Mouse (Mus musculus) limb, embryonic 11.5 days (tissue): ENCODE data around the gene Cadps2. TPM values are rescaled to one million over a fixed set of nuclear protein-coding genes. Genes with fewer than 3 reads are reported as not detected.

Experiments
- ATAC-seq: fragments of 200-750 bp; cut with Nextera tagmentation; 2 replicates; pipeline ENCODE4 v1.8.0; 2017; ENCODE audit warnings: low read depth; ENCODE audit not compliant: insufficient number of reproducible peaks, low FRiP score, low TSS enrichment
- DNase-seq: peaks from one replicate; pipeline ENCODE4 v3.0.0-alpha.2; 2015; ENCODE audit warnings: low spot score
- H3K27ac ChIP-seq: fragments of 300-500 bp; sonication (generic); replicated peaks from 2 replicates; pipeline ENCODE4 v1.5.1; 2014; ENCODE audit warnings: low read depth, mild to moderate bottlenecking, low read length
- H3K27me3 ChIP-seq: fragments of 300-500 bp; sonication (generic); 2 replicates; pipeline ENCODE4 v1.6.1; 2014; ENCODE audit warnings: mild to moderate bottlenecking, low read length, mixed read lengths; ENCODE audit not compliant: control insufficient read depth, insufficient read depth
- H3K36me3 ChIP-seq: fragments of 300-500 bp; sonication (generic); 2 replicates; pipeline ENCODE4 v1.6.1; 2014; ENCODE audit warnings: mild to moderate bottlenecking, low read length, moderate library complexity, mixed read lengths; ENCODE audit not compliant: control insufficient read depth, insufficient read depth
- H3K4me1 ChIP-seq: fragments of 300-500 bp; sonication (generic); 2 replicates; pipeline ENCODE4 v1.6.1; 2014; ENCODE audit warnings: low read length, mixed read lengths; ENCODE audit not compliant: control insufficient read depth, insufficient read depth
- H3K4me2 ChIP-seq: fragments of 300-500 bp; sonication (generic); 2 replicates; pipeline ENCODE4 v1.6.1; 2014; ENCODE audit warnings: low read depth, mild to moderate bottlenecking, moderate library complexity; ENCODE audit not compliant: severe bottlenecking
- H3K4me3 ChIP-seq: fragments of 300-500 bp; sonication (generic); 2 replicates; pipeline ENCODE4 v1.5.1; 2014; ENCODE audit warnings: low read depth, low read length
- H3K9ac ChIP-seq: fragments of 300-500 bp; sonication (generic); 2 replicates; pipeline ENCODE4 v1.6.1; 2014; ENCODE audit warnings: mild to moderate bottlenecking, low read length
- H3K9me3 ChIP-seq: fragments of 300-500 bp; sonication (generic); 2 replicates; pipeline ENCODE4 v1.6.1; 2016; ENCODE audit warnings: low read length; ENCODE audit not compliant: control insufficient read depth
- WGBS: fragments of 180-500 bp; shearing (Covaris S2); extraction: QIAGEN DNeasy Blood & Tissue Kit; methylation state at CpG from one replicate; pipeline ENCODE4 v1.1.7; 2014; 5-methylcytosine and 5-hydroxymethylcytosine counted together
- polyA plus RNA-seq: library from polyadenylated mRNA; unstranded; fragments of >200 nt; fragmentation: Nextera tagmentation; extraction: Ambion mirVana; gene quantifications from 2 replicates; pipeline ENCODE4 v1.2.1, GENCODE M21; 2014

Cadps2 gene
- polyA plus RNA-seq, 1 experiment from 2014 or later: 3.3 TPM

GRCm38 (mm10) chr6:23245121-23245520 is 594.1 kb downstream of the Cadps2 start:
- H3K4me3 ChIP-seq: no peak overlapping the region
- no peak overlapping the region for H3K9ac ChIP-seq
- no peak for DNase-seq
- H3K27ac ChIP-seq: no peak overlapping the region
- H3K27me3 ChIP-seq: peaks cover 69% of the 10 kb centered on the region
- no peaks in the 10 kb centered on the region for H3K36me3 ChIP-seq
- ATAC-seq: no peak
- H3K9me3 ChIP-seq: no peaks in the 10 kb centered on the region
- WGBS: 15% methylated on average over 9 of the region's 9 CpGs
- H3K4me1 ChIP-seq: peaks cover 7% of the 10 kb centered on the region; the same call in 1 of the 2 replicates
- H3K4me2 ChIP-seq: no peak overlapping the region

GRCm38 (mm10) chr6:23243821-23244760 is 595.1 kb downstream of the Cadps2 start:
- no peaks in the 10 kb centered on the region for H3K9me3 ChIP-seq
- no peaks in the 10 kb centered on the region for H3K36me3 ChIP-seq
- WGBS: 1% methylated on average over 15 of the region's 15 CpGs
- H3K4me1 ChIP-seq: peaks cover 7% of the 10 kb centered on the region; the same call in 1 of the 2 replicates
- H3K27ac ChIP-seq: no peak overlapping the region
- H3K27me3 ChIP-seq: peaks cover 60% of the 10 kb centered on the region
- H3K9ac ChIP-seq: no peak overlapping the region
- DNase-seq (peak; percentile 49), ATAC-seq (peak; percentile 45; the same call in 1 of the 2 replicates)
- H3K4me3 ChIP-seq: no peak overlapping the region
- no peak overlapping the region for H3K4me2 ChIP-seq

Other genes with a start within 250 kb of the Cadps2 start
- not detected in 2 replicates for gene Rnf133, start 189.1 kb downstream of the Cadps2 start, polyA plus RNA-seq
- gene Rnf148, start 184.3 kb downstream of the Cadps2 start, polyA plus RNA-seq: not detected in 2 replicates
- not detected in 2 replicates for gene Tas2r118, start 130.6 kb upstream of the Cadps2 start, polyA plus RNA-seq